Mouse (Mus musculus): ENCODE results near the gene Dnajc19.

GRCm38 (mm10) chr3:34076058-34076759, 4.9 kb downstream of the Dnajc19 start:
- no peak for TF ChIP-seq GATA1 (IDR thresholded peaks at IDR 0.05; ENCODE audit: low read length)
- TF ChIP-seq TAL1 (IDR thresholded peaks at IDR 0.05; ENCODE audit: low read length) = no peak
